Mouse (Mus musculus) gastrocnemius, postnatal 10 days (tissue): ENCODE measurements around the gene Riok2. TPM values are rescaled to one million over a fixed set of nuclear protein-coding genes. Genes with fewer than 3 reads are reported as not detected.

Experiments
- DNase-seq: peaks from one replicate; pipeline ENCODE4 v3.0.0; 2021; ENCODE audit warnings: mixed read lengths
- total RNA-seq, 2 experiments: library from RNA; stranded (reverse); gene quantifications; 2 replicates each; pipeline ENCODE4 v1.2.3; 2021

The Riok2 gene
- total RNA-seq, 2 experiments from 2014 or later = 14.1 to 14.8 TPM

GRCm38 (mm10) chr17:17408137-17408536 lies 34.0 kb downstream of the Riok2 start:
- no peak for DNase-seq

GRCm38 (mm10) chr17:17408720-17409478 lies 34.8 kb downstream of the Riok2 start:
- no peak for DNase-seq

GRCm38 (mm10) chr17:17409601-17410000 lies 35.5 kb downstream of the Riok2 start:
- DNase-seq = no peak

DNA sequence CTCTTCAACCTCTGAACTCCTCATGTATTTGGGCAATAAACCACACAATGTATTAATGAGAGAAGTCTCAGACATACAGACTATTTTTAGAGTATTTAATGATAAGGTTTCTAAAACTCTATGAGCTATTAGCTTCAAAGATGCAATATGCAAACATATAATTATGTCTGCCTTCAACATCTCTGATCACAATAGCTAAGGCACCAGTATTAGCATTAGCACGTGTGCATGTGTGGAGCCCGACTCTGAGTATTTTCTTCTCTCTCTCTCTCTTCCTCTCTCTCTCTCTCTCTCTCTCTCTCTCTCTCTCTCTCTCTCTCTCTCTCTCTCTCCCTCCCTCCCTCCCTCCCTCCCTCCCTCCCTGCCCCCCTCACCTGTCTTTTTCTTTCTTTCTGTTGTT lies 37.3 kb downstream of the Riok2 start:
- DNase-seq = no peak

DNA sequence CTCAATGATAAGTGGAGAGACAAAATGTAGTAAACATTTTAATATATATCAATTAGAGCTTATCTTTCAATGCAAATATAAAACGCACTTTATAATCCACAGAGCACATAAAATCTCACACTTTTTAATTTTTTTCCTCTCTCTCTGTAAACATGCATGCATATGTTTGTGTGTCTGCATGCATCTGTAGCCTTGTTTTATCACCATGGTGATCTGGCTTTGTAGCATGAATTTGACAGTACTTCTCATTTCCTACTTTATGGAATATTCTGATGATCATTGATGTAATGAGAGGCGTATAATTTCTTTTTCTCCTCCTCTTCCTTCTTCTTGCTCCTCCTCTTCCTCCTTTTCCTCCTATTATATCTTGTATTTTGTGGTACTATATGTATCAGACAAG lies 38.1 kb downstream of the Riok2 start:
- no peak for DNase-seq

DNA sequence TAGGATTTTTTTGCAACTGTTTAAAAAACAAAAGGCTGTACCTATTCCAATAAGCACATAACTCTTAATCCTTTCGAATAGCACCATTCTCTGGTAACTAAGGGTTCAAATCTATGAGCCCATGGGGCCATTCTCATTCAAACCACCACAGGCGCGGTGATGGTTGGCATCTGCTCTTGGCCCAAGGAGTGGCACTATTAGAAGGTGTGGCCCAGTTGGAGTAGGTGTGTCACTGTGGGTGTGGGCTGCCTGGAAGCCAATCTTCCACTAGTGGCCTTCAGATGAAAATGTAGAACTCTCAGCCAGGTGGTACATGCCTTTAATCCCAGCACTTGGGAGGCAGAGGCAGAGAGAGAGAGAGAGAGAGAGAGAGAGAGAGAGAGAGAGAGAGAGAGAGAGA lies 40.1 kb downstream of the Riok2 start:
- DNase-seq = no peak

DNA sequence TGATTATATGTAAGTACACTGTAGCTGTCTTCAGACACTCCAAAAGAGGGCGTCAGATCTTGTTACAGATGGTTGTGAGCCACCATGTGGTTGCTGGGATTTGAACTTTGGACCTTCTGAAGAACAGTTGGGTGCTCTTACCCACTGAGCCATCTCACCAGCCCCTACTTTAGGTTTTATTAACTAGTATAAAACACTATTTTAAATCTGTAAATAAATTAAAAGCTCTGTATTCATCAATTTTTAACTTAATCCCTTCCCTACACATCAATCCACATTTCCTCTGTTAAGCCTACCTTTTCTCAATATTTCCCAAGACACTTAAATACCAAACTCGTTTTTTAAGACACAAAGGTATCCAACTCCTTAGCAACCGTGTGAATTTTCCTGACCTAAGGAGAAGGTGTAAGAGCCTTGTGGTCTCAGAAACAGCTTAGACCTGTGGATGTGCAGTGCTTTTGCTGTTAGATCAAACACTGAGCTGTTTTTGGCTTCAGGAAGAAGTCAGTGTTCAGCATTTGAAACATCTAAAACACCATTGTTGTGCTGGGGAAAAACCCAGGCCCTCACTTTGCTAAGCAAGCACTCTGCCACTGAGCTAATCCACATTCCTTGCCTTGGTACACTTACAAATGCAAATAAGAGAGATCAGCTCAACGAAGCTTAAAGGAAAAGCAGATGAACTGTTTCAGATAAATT lies 50.6 kb downstream of the Riok2 start:
- DNase-seq = no peak

DNA sequence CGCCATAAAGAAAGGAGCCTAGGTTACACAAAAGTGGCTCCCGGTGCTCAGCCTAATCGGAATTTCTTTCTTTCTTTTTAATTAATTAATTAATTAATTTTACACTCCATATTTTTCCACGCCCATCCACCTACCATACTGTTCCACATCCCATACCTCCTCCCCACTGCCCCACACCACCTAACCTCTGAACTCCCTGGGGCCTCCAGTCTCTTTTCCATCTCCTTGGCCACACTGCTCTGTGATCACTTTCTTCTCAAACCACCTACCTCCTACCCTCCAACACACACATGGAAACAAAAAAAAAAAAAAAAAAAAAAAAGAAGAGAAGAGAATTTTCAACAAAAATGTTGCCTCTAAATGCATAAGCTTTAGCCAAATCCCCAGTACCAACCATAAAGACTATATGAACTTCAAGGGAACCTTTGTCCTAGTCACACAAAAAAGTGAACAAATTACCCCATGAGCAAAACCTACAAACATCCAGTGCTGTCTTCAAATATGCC lies 51.3 kb downstream of the Riok2 start:
- DNase-seq = no peak

- no peak for DNase-seq
These were observed 51.8 kb downstream of the Riok2 start for GRCm38 (mm10) chr17:17425906-17426305.

- DNase-seq = no peak
These were observed 54.8 kb downstream of the Riok2 start for GRCm38 (mm10) chr17:17428888-17429287.

DNA sequence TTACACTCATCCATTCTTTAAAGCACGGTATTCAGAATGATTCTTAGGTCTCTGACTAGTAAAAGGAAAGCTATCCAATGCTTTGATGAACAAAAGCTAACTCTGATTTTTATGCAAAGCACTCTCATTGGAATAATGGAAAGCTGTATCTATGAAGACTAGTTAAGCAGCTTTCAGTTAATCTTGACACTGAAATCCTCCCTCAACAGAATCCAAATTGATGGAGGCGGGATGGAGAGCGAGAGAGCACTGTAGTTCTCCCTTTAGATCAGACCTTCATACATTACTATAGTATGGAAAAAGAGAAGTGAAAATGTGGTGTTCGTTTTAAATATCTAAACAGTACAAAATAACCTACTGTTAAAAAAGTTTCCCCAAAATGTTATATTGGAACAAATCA lies 59.6 kb downstream of the Riok2 start:
- no peak for DNase-seq

DNA sequence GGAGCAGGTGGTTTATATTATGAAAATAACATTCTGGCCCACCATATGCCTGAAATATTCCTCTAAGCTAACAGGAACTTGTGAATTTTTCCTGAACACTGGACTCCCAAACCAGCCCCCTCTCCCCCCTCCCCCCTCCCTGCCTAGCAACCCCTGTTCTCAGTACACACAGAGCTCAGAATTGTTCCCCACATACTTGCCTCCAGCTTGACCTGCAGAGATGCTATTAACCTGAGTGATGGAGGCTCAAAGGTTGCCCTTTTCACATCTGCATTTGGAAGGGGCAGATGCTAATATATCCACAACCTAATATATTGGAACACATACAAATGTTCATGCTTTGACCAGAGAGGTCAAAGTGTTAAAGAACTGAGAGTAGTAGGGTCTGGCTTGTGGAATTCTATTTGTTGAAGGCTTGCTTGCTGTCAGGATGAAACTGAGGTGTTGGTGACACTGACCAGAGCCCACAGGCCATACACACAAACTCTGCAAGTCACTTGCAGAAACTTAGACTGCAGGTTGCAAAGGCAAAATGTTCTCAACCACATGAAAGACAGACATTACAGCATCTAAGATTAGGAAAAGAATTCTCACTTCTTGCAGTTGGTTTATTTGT lies 64.6 kb downstream of the Riok2 start:
- DNase-seq = no peak

DNA sequence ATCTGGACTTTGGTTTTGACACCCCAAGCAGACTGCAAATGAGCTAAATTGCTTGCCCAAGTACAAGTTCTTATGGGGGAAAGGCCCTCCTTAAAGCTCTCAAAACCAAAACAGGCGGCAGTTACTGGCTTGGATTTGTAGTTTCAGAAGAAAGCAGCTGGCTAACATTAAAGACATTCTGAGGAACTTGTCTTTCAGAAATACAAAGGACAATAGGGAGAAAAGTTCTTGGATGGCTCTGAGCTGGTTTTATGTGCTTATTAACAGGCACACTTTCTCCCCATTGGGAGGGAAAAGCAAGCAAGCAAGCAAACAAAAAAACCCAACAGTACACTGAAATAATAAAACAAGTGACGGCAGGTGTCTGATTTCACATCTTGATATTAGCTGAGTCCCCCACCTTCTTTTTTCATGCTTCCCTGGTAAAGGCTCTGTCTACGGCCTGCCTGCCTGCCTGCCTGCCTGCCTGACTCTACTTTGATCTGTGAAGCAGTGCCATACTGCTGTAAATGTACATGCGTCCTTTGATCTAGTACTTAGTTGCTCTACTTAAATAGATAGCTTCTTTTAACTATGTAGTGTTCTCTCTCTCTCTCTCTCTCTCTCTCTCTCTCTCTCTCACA lies 67.9 kb downstream of the Riok2 start:
- DNase-seq = no peak

GRCm38 (mm10) chr17:17444297-17444886 lies 70.3 kb downstream of the Riok2 start:
- no peak for DNase-seq

Other genes with a start within 250 kb of the Riok2 start
- 1 to 10 TPM; 2.9 to 3.5 TPM for gene Lix1, start 28.4 kb downstream of the Riok2 start, total RNA-seq